Mouse (Mus musculus) C2C12 (cell line): ENCODE results near the gene Rab5c. TPM values are rescaled to one million over a fixed set of nuclear protein-coding genes. Genes with fewer than 3 reads are reported as not detected.

ENCODE experiments used
- H3K27me3 ChIP-seq: one replicate; pipeline ENCODE4 v1.6.1; 2011; ENCODE audit not compliant: control insufficient read depth, insufficient read depth, insufficient read length
- H3K36me3 ChIP-seq: one replicate; pipeline ENCODE4 v1.6.1; 2011; ENCODE audit not compliant: control insufficient read depth, insufficient read depth
- H3K4me3 ChIP-seq: one replicate; pipeline ENCODE4 v1.5.1; 2011; ENCODE audit warnings: mild to moderate bottlenecking, control low read depth; ENCODE audit not compliant: poor library complexity, insufficient read depth, severe bottlenecking
- H3K79me2 ChIP-seq: one replicate; pipeline ENCODE4 v1.6.1; 2011; ENCODE audit not compliant: control insufficient read depth, insufficient read depth
- H3K79me3 ChIP-seq: one replicate; pipeline ENCODE4 v1.6.1; 2011; ENCODE audit warnings: low read depth, control low read depth
- H3ac ChIP-seq: one replicate; pipeline ENCODE3; 2011; ENCODE audit warnings: low read depth; ENCODE audit not compliant: control insufficient read depth, insufficient read length
- CEBPB ChIP-seq: IDR thresholded peaks from one replicate; pipeline ENCODE4 v1.6.1; 2011; ENCODE audit warnings: low read depth, mild to moderate bottlenecking, control low read depth, moderate library complexity
- CTCF ChIP-seq: IDR thresholded peaks from one replicate; pipeline ENCODE4 v1.5.1; 2011; ENCODE audit not compliant: control insufficient read depth, insufficient read depth, insufficient read length
- FOSL1 ChIP-seq: IDR thresholded peaks from one replicate; pipeline ENCODE4 v1.8.0; 2011; ENCODE audit warnings: mild to moderate bottlenecking, low read length; ENCODE audit not compliant: poor library complexity, insufficient read depth, severe bottlenecking
- MAX ChIP-seq: IDR thresholded peaks from one replicate; pipeline ENCODE4 v1.6.1; 2011; ENCODE audit warnings: mild to moderate bottlenecking, control low read depth
- MYOD1 ChIP-seq: IDR thresholded peaks from one replicate; pipeline ENCODE4 v1.6.1; 2011; ENCODE audit warnings: low read depth; ENCODE audit not compliant: control insufficient read depth, insufficient read length
- MYOG ChIP-seq: IDR thresholded peaks from one replicate; pipeline ENCODE4 v1.6.1; 2011; ENCODE audit not compliant: control insufficient read depth, insufficient read length; ENCODE audit errors: extremely low read depth
- USF1 ChIP-seq: IDR thresholded peaks from one replicate; pipeline ENCODE4 v1.6.1; 2011; ENCODE audit warnings: low read depth, mild to moderate bottlenecking, control low read depth, moderate library complexity
- polyA plus RNA-seq: library from polyadenylated mRNA; unstranded; fragments of >200 nt; fragmentation: generic; extraction: Trizol; gene quantifications from one replicate; pipeline ENCODE4 v1.2.1, GENCODE M21; 2012; ENCODE audit warnings: missing spikeins

Rab5c gene
- polyA plus RNA-seq, 1 experiment, result 136 TPM

- H3K4me3 ChIP-seq, result no peak overlapping the region
These were observed 13.0 kb downstream of the Rab5c start for GRCm38 (mm10) chr11:100724919-100725512.

DNA sequence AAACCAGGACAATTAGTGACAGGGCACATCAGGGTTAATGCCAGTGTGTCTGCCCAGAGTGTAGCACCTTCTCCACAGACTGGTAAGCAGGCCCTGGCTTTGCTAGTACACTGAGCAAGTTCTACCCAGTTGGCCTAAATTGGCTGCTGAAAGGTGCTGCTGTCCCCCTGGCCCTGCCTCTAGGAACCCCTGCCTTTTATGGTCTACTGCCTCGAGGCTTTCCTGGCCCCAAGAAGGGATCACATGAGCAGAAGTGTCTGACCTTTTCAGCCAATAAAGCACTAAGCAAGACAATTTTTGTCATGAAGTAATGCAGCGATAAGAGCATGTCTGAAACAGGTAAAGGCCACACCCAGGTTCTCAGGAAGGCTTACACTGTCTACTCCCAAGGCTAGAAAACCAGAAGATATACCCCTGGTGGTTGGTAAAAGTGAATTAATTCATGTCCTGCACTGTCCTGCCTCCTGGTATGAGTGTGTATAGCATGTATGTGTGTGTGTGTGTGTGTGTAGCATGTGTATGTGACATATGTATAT, 15.5 kb downstream of the Rab5c start:
- Histone ChIP-seq H3K79me2 (peaks cover 86% of the 10 kb centered on the region), H3K4me3 (no peak overlapping the region), H3K79me3 (peaks cover 48% of the 10 kb centered on the region), H3K36me3 (peaks cover 37% of the 10 kb centered on the region), H3K27me3 (no peaks in the 10 kb centered on the region), H3ac (no peak overlapping the region)
- TF ChIP-seq FOSL1 (no peak), CTCF (no peak), MAX (no peak), MYOG (no peak), CEBPB (no peak), USF1 (no peak), MYOD1 (no peak)

More at GRCm38 (mm10) chr11:100724919-100725512, 13.0 kb downstream of the Rab5c start:
- Histone ChIP-seq H3K27me3 (no peaks in the 10 kb centered on the region), H3K79me2 (peaks cover 100% of the 10 kb centered on the region), H3K36me3 (peaks cover 32% of the 10 kb centered on the region), H3ac (no peak overlapping the region), H3K79me3 (peaks cover 58% of the 10 kb centered on the region)
- no peak for TF ChIP-seq CEBPB
- no peak for TF ChIP-seq CTCF
- TF ChIP-seq MAX, result no peak
- no peak for TF ChIP-seq MYOG
- no peak for TF ChIP-seq USF1
- TF ChIP-seq MYOD1, result no peak
- no peak for TF ChIP-seq FOSL1

DNA sequence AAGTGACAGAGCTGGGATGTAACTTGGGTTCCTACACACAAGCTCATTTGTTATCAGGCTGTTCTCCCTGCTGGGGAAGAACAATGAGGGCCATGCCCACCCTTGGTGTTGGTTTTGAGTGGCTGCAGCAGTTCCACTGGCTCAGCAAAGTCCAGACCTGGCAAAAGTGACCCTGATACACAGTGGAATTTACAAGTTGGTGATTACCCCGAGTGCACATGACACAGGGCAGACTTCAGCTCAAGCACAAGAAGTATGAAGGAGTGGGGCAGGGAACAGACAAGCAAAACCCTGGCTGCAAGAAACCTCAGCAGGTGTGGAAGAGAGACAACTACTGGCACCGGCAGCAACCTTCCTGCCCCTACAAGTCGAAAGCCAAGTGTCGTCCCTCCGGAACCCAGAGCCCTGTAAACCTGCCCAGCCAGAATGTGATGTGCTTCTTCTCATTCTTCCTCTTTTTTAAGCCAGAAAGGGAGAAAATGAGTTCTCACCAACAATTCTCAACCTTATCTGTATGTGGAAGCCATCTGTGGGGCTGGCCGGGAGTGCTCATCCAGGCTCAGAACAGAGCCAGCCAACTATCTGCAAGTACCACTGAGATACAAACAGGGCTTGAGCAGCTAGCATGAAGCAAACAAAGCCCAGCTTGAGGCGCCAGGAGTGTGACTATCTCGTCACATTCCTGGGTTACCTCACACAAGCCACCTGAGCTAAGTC, 16.1 kb downstream of the Rab5c start:
- TF ChIP-seq MYOD1, result no peak
- TF ChIP-seq CEBPB, result no peak
- TF ChIP-seq USF1, result no peak
- no peak for TF ChIP-seq MYOG
- no peak for TF ChIP-seq CTCF
- no peak for TF ChIP-seq FOSL1
- no peak for TF ChIP-seq MAX
- Histone ChIP-seq H3K36me3 (peaks cover 38% of the 10 kb centered on the region), H3ac (no peak overlapping the region), H3K4me3 (no peak overlapping the region), H3K79me2 (peaks cover 80% of the 10 kb centered on the region), H3K27me3 (no peaks in the 10 kb centered on the region), H3K79me3 (peaks cover 43% of the 10 kb centered on the region)

- peaks cover 73% of the 10 kb centered on the region for H3K79me2 ChIP-seq
- H3K79me3 ChIP-seq, result peaks cover 40% of the 10 kb centered on the region
- H3ac ChIP-seq, result peak overlapping the region; percentile 35
- H3K27me3 ChIP-seq, result no peaks in the 10 kb centered on the region
- no peak overlapping the region for H3K4me3 ChIP-seq
- TF ChIP-seq USF1 (no peak), MYOG (no peak), FOSL1 (no peak), CTCF (no peak), MAX (no peak), MYOD1 (no peak), CEBPB (no peak)
- H3K36me3 ChIP-seq, result peaks cover 42% of the 10 kb centered on the region
These were observed 16.8 kb downstream of the Rab5c start for GRCm38 (mm10) chr11:100721254-100721653.

GRCm38 (mm10) chr11:100720345-100720744, 17.7 kb downstream of the Rab5c start:
- no peaks in the 10 kb centered on the region for H3K27me3 ChIP-seq
- no peak for TF ChIP-seq FOSL1
- TF ChIP-seq CTCF, result no peak
- TF ChIP-seq MYOD1, result no peak
- no peak for TF ChIP-seq MYOG
- no peak for TF ChIP-seq MAX
- TF ChIP-seq USF1, result no peak
- peaks cover 64% of the 10 kb centered on the region for H3K79me2 ChIP-seq
- H3K4me3 ChIP-seq, result no peak overlapping the region
- peaks cover 46% of the 10 kb centered on the region for H3K36me3 ChIP-seq
- no peak overlapping the region for H3ac ChIP-seq
- H3K79me3 ChIP-seq, result peaks cover 36% of the 10 kb centered on the region
